Mouse (Mus musculus): ENCODE results near the gene 2310034G01Rik.

The 2310034G01Rik gene

GRCm38 (mm10) chr19:46314872-46315742 is 35.0 kb downstream of the 2310034G01Rik start:
- DNase-seq (ENCODE audit: low read depth), result no peak

GRCm38 (mm10) chr19:46314151-46314601 is 35.9 kb downstream of the 2310034G01Rik start:
- no peak for DNase-seq (ENCODE audit: low read depth)

- DNase-seq (ENCODE audit: low read depth), result no peak
Observed at GRCm38 (mm10) chr19:46313591-46313990, 36.5 kb downstream of the 2310034G01Rik start.

GRCm38 (mm10) chr19:46313116-46313515 is 37.0 kb downstream of the 2310034G01Rik start:
- DNase-seq (ENCODE audit: low read depth), result no peak

- DNase-seq (ENCODE audit: low read depth), result no peak
Observed at GRCm38 (mm10) chr19:46312566-46312965, 37.5 kb downstream of the 2310034G01Rik start.

- no peak for DNase-seq (ENCODE audit: low read depth)
Observed at GRCm38 (mm10) chr19:46311341-46311740, 38.8 kb downstream of the 2310034G01Rik start.

- no peak for DNase-seq (ENCODE audit: low read depth)
Observed at GRCm38 (mm10) chr19:46310312-46310865, 39.7 kb downstream of the 2310034G01Rik start.

GRCm38 (mm10) chr19:46309651-46310305 is 40.3 kb downstream of the 2310034G01Rik start:
- DNase-seq (ENCODE audit: low read depth), result no peak

GRCm38 (mm10) chr19:46308706-46309435 is 41.2 kb downstream of the 2310034G01Rik start:
- DNase-seq (ENCODE audit: low read depth), result no peak

GRCm38 (mm10) chr19:46308303-46308702 is 41.8 kb downstream of the 2310034G01Rik start:
- no peak for DNase-seq (ENCODE audit: low read depth)

GRCm38 (mm10) chr19:46307781-46308180 is 42.3 kb downstream of the 2310034G01Rik start:
- DNase-seq (ENCODE audit: low read depth), result no peak

GRCm38 (mm10) chr19:46306751-46307289 is 43.3 kb downstream of the 2310034G01Rik start:
- no peak for DNase-seq (ENCODE audit: low read depth)

GRCm38 (mm10) chr19:46306268-46306610 is 43.9 kb downstream of the 2310034G01Rik start:
- DNase-seq (ENCODE audit: low read depth), result no peak

- DNase-seq (ENCODE audit: low read depth), result peak; percentile 62
Observed at GRCm38 (mm10) chr19:46305432-46306267, 44.5 kb downstream of the 2310034G01Rik start.

GRCm38 (mm10) chr19:46304908-46305333 is 45.2 kb downstream of the 2310034G01Rik start:
- no peak for DNase-seq (ENCODE audit: low read depth)

- peak; percentile 94 for DNase-seq (ENCODE audit: low read depth)
Observed at GRCm38 (mm10) chr19:46304216-46304841, 45.8 kb downstream of the 2310034G01Rik start, which contains the start of gene Nfkb2. TSS of gene Nfkb2 (plus strand) at chr19:46304320.

- DNase-seq (ENCODE audit: low read depth), result no peak
Observed at GRCm38 (mm10) chr19:46303251-46304215, 46.6 kb downstream of the 2310034G01Rik start.

- DNase-seq (ENCODE audit: low read depth), result no peak
Observed at GRCm38 (mm10) chr19:46302551-46302950, 47.6 kb downstream of the 2310034G01Rik start.

Measured in fibroblast of lung, adult 2 months (primary cell).